In genomic region chr5:41556700-41557309, GRCm38 (mm10) we compare ENCODE assay signal across 8 mouse cellular contexts.
DNase-seq lines count a peak whose midpoint lies in the region; ATAC-seq lines count a peak whose summit lies in the region.

No protein-coding gene starts in this region.

- H3K36me3 ChIP-seq in lung, embryonic 15.5 days, result no peaks in the 10 kb centered on the region
- no peaks in the 10 kb centered on the region for H3K36me3 ChIP-seq in limb, embryonic 11.5 days (ENCODE audit: control insufficient read depth, insufficient read depth, low read length)
- H3K36me3 ChIP-seq in stomach, embryonic 14.5 days (ENCODE audit: control insufficient read depth, insufficient read depth, low read length), result no peaks in the 10 kb centered on the region

- no peak for ATAC-seq in lung, embryonic 15.5 days (ENCODE audit: borderline replicate concordance, extremely low read depth, low FRiP score, low TSS enrichment)
- peak; percentile 62; the same call in 1 of the 2 replicates for ATAC-seq in limb, embryonic 11.5 days (ENCODE audit: insufficient number of reproducible peaks, low FRiP score, low TSS enrichment, low read depth)
- ATAC-seq in stomach, embryonic 14.5 days (ENCODE audit: insufficient number of reproducible peaks, insufficient read depth, low FRiP score, low read depth), result peak; percentile 61; the same call in 1 of the 2 replicates

- H3K9me3 ChIP-seq in lung, embryonic 15.5 days, result no peaks in the 10 kb centered on the region
- no peaks in the 10 kb centered on the region for H3K9me3 ChIP-seq in limb, embryonic 11.5 days (ENCODE audit: control insufficient read depth, low read length)
- H3K9me3 ChIP-seq in stomach, embryonic 14.5 days (ENCODE audit: control insufficient read depth, low read depth, low read length), result no peaks in the 10 kb centered on the region

- no peak overlapping the region for H3K9ac ChIP-seq in lung, embryonic 15.5 days
- H3K9ac ChIP-seq in limb, embryonic 11.5 days (ENCODE audit: low read length), result no peak overlapping the region
- no peak overlapping the region; the same call in 1 of the 2 replicates for H3K9ac ChIP-seq in stomach, embryonic 14.5 days (replicated peaks; ENCODE audit: low read depth, low read length)

- H3K27ac ChIP-seq in lung, embryonic 15.5 days, result no peak overlapping the region
- H3K27ac ChIP-seq in limb, embryonic 11.5 days (replicated peaks; ENCODE audit: low read depth, low read length), result no peak overlapping the region
- H3K27ac ChIP-seq in stomach, embryonic 14.5 days (ENCODE audit: low read length), result no peak overlapping the region; the same call in 1 of the 2 replicates

- peak overlapping the region; percentile 22 for H3K4me3 ChIP-seq in lung, embryonic 15.5 days
- no peak overlapping the region for H3K4me3 ChIP-seq in limb, embryonic 11.5 days (ENCODE audit: low read depth, low read length)
- H3K4me3 ChIP-seq in stomach, embryonic 14.5 days (ENCODE audit: low read depth, low read length), result peak overlapping the region; percentile 15

- H3K4me1 ChIP-seq in lung, embryonic 15.5 days, result no peaks in the 10 kb centered on the region
- H3K4me1 ChIP-seq in limb, embryonic 11.5 days (ENCODE audit: control insufficient read depth, insufficient read depth, low read length), result no peaks in the 10 kb centered on the region
- H3K4me1 ChIP-seq in stomach, embryonic 14.5 days (ENCODE audit: control insufficient read depth, insufficient read depth, low read length), result no peaks in the 10 kb centered on the region

- no peaks in the 10 kb centered on the region for H3K27me3 ChIP-seq in lung, embryonic 15.5 days
- H3K27me3 ChIP-seq in limb, embryonic 11.5 days (ENCODE audit: control insufficient read depth, insufficient read depth, low read length), result no peaks in the 10 kb centered on the region
- H3K27me3 ChIP-seq in stomach, embryonic 14.5 days (ENCODE audit: control insufficient read depth, insufficient read depth, low read length), result no peaks in the 10 kb centered on the region

- 16% methylated on average over 24 of the region's 24 CpGs for WGBS in lung, embryonic 15.5 days
- 57% methylated on average over 24 of the region's 24 CpGs for WGBS in limb, embryonic 11.5 days
- WGBS in stomach, embryonic 14.5 days, result 13% methylated on average over 24 of the region's 24 CpGs

- peak overlapping the region; percentile 51 for H3K4me2 ChIP-seq in lung, embryonic 15.5 days
- H3K4me2 ChIP-seq in limb, embryonic 11.5 days (ENCODE audit: low read depth, severe bottlenecking), result peak overlapping the region; percentile 28; the same call in 1 of the 2 replicates
- H3K4me2 ChIP-seq in stomach, embryonic 14.5 days (replicated peaks; ENCODE audit: low read depth, low read length), result peak overlapping the region; percentile 55

- DNase-seq in cerebellum, postnatal 14 days, result peak; percentile 24 to 34
- no peak for DNase-seq in cerebellum, postnatal 4 days (ENCODE audit: low spot score in 2 of 2)
- DNase-seq in lung, postnatal 25 days (ENCODE audit: low spot score), result no peak
- DNase-seq in limb, embryonic 11.5 days (ENCODE audit: low spot score), result no peak
- no peak for DNase-seq in urinary bladder, postnatal 36 days (ENCODE audit: low spot score in 2 of 2)
- no peak for DNase-seq in right cerebral cortex, postnatal 14 days

Comparison
In these comparisons a context has a peak if more than half of its experiments do, and no peak if none do; other contexts are left out.
1. DNase-seq: peak in cerebellum, postnatal 14 days (2 of 2); none in cerebellum, postnatal 4 days (0 of 2), lung, postnatal 25 days (single experiment), limb, embryonic 11.5 days (single experiment), urinary bladder, postnatal 36 days (0 of 2) and right cerebral cortex, postnatal 14 days (single experiment).
2. Peak in every context shown above with its lines, with median percentiles within 50 percentile points of each other: H3K4me2 ChIP-seq.